ENCODE assay signal across 24 mouse cellular contexts in the genomic region with DNA sequence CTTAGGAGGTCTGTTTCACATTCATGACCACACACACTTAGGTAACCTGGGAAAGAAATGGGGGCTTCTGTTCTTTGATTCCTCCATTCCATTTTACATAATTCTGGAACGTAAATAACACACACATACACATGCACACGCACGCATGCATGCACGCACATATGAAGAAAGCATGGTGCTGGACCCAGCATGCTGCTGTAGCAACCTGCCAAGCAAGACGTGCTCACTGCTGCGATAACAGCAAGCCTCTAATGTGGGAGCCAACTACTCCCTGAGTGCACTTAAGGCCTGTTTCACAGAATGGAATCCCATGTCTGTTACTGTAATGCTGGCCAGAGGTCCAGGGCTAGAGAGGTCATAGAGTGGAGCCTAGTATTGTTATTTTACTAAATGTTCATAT. TPM values are rescaled to one million over a fixed set of nuclear protein-coding genes. Genes with fewer than 3 reads are reported as not detected.
DNase-seq lines count a peak whose midpoint lies in the region; ATAC-seq and TF ChIP-seq lines count a peak whose summit lies in the region.
"Had no signal": no experiment of that assay in that cellular context is flagged by ENCODE, and none has a peak within 500 bp of the region (broad histone marks: within the 10 kb centered on the region; RNA-seq: fewer than 3 reads in every experiment).

No protein-coding gene starts in this region.

- no peaks in the 10 kb centered on the region for H3K9me3 ChIP-seq in intestine, embryonic 15.5 days
- no peaks in the 10 kb centered on the region for H3K9me3 ChIP-seq in intestine, postnatal 0 days (ENCODE audit: control insufficient read depth)
- H3K9me3 ChIP-seq in liver, embryonic 13.5 days (replicated peaks) = no peaks in the 10 kb centered on the region
- H3K9me3 ChIP-seq: embryonic facial prominence, embryonic 15.5 days; hindbrain, embryonic 12.5 days; megakaryocyte, embryonic 14.5 days; neural tube, embryonic 12.5 days had no signal

- no peak for TF ChIP-seq CTCF in intestine, postnatal 0 days (IDR thresholded peaks at IDR 0.05; ENCODE audit: low read depth)

- no peaks in the 10 kb centered on the region for H3K4me1 ChIP-seq in intestine, embryonic 15.5 days (replicated peaks)
- no peaks in the 10 kb centered on the region for H3K4me1 ChIP-seq in intestine, postnatal 0 days (replicated peaks; ENCODE audit: control insufficient read depth, insufficient read depth, low read length)
- H3K4me1 ChIP-seq in liver, embryonic 13.5 days (replicated peaks) = peaks cover 55% of the 10 kb centered on the region
- H3K4me1 ChIP-seq: neural tube, embryonic 12.5 days had no signal

- ATAC-seq in intestine, embryonic 15.5 days = 0 out of 2 replicates have a peak, but pooled peaks have one; percentile 59
- no peak for ATAC-seq in intestine, postnatal 0 days
- peak; percentile 72 for ATAC-seq in liver, embryonic 13.5 days (ENCODE audit: low read depth)
- ATAC-seq: forebrain, postnatal 0 days had no signal

- H3K4me2 ChIP-seq in intestine, embryonic 15.5 days (replicated peaks) = no peak overlapping the region
- no peak overlapping the region for H3K4me2 ChIP-seq in intestine, postnatal 0 days (replicated peaks; ENCODE audit: low read depth)
- peak overlapping the region; percentile 71 for H3K4me2 ChIP-seq in liver, embryonic 13.5 days
- H3K4me2 ChIP-seq: embryonic facial prominence, embryonic 15.5 days; hindbrain, embryonic 12.5 days; neural tube, embryonic 12.5 days had no signal

- H3K27me3 ChIP-seq in intestine, embryonic 15.5 days (replicated peaks) = peaks cover 9% of the 10 kb centered on the region; the same call in 1 of the 2 replicates
- H3K27me3 ChIP-seq in intestine, postnatal 0 days (replicated peaks; ENCODE audit: control insufficient read depth, insufficient read depth, low read length) = peaks cover 9% of the 10 kb centered on the region
- no peaks in the 10 kb centered on the region for H3K27me3 ChIP-seq in liver, embryonic 13.5 days

- 80% methylated on average over 6 of the region's 6 CpGs for WGBS in intestine, embryonic 15.5 days
- WGBS in intestine, postnatal 0 days = 81% methylated on average over 6 of the region's 6 CpGs
- WGBS in liver, embryonic 13.5 days (ENCODE audit: insufficient replicate concordance) = 54% methylated on average over 6 of the region's 6 CpGs

- DNase-seq in c-Kit-negative CD71-positive TER-119-positive erythroid progenitor cells, embryonic 14.5 days (ENCODE audit: low read depth, low spot score) = peak; percentile 60
- DNase-seq in liver, embryonic 13.5 days = peak; percentile 50
- peak; percentile 38 to 69 for DNase-seq in spleen, postnatal 4 days (ENCODE audit: low spot score in 2 of 2)
- DNase-seq in left cerebral cortex, adult 18-20 months (ENCODE audit: low spot score in 2 of 2) = no peak
- no peak for DNase-seq in frontal cortex, postnatal 25 days (ENCODE audit: low spot score in 2 of 2)
- no peak for DNase-seq in cerebellum, postnatal 25 days
- DNase-seq: B cell, adult 2 months; cerebellum, adult 2 months; forebrain, postnatal 0 days; gastrocnemius, postnatal 25 days; kidney, postnatal 36 days; left cerebral cortex, postnatal 4 days; lung, adult 2 months; right cerebral cortex, postnatal 4 days had no signal

- H3K36me3 ChIP-seq in intestine, embryonic 15.5 days = no peaks in the 10 kb centered on the region
- no peaks in the 10 kb centered on the region for H3K36me3 ChIP-seq in intestine, postnatal 0 days (ENCODE audit: control insufficient read depth, insufficient read depth)
- H3K36me3 ChIP-seq in liver, embryonic 13.5 days = no peaks in the 10 kb centered on the region
- H3K36me3 ChIP-seq: embryonic facial prominence, embryonic 15.5 days; hindbrain, embryonic 12.5 days; neural tube, embryonic 12.5 days had no signal

- H3K4me3 ChIP-seq in intestine, embryonic 15.5 days (replicated peaks) = no peak overlapping the region
- H3K4me3 ChIP-seq in intestine, postnatal 0 days (ENCODE audit: low read depth, low read length) = no peak overlapping the region
- peak overlapping the region; percentile 35 for H3K4me3 ChIP-seq in liver, embryonic 13.5 days (replicated peaks)
- H3K4me3 ChIP-seq: embryonic facial prominence, embryonic 15.5 days; hindbrain, embryonic 12.5 days; megakaryocyte, embryonic 14.5 days; neural tube, embryonic 12.5 days had no signal

- H3K9ac ChIP-seq in intestine, embryonic 15.5 days = no peak overlapping the region
- no peak overlapping the region for H3K9ac ChIP-seq in intestine, postnatal 0 days (ENCODE audit: low read depth, low read length)
- H3K9ac ChIP-seq in liver, embryonic 13.5 days = peak overlapping the region; percentile 71
- H3K9ac ChIP-seq: embryonic facial prominence, embryonic 15.5 days; forebrain, postnatal 0 days; hindbrain, embryonic 12.5 days; neural tube, embryonic 12.5 days had no signal

- no peak overlapping the region for H3K27ac ChIP-seq in intestine, embryonic 15.5 days
- no peak overlapping the region for H3K27ac ChIP-seq in intestine, postnatal 0 days (ENCODE audit: low read depth, low read length)
- H3K27ac ChIP-seq in liver, embryonic 13.5 days = peak overlapping the region; percentile 98
- H3K27ac ChIP-seq: embryonic facial prominence, embryonic 15.5 days; hindbrain, embryonic 12.5 days; neural tube, embryonic 12.5 days had no signal

RNA-seq across cellular contexts. Expression of a gene that starts 19.4 kb away (rescaled TPM):
- 43.9 and 44.5 TPM in 2 replicates for polyA plus RNA-seq in intestine, embryonic 15.5 days (2015; fragmentation: Nextera tagmentation; extraction: Ambion mirVana)
- 68.4 and 75.5 TPM in 2 replicates for polyA plus RNA-seq in intestine, postnatal 0 days (2015; fragmentation: Nextera tagmentation; extraction: Ambion mirVana)
- polyA plus RNA-seq in liver, embryonic 13.5 days (2015; fragmentation: Nextera tagmentation; extraction: Ambion mirVana) = 67.4 and 74.0 TPM in 2 replicates
- total RNA-seq in left cerebral cortex, adult 18-20 months (2021) = 10 to 100 TPM; 21.0 to 23.7 TPM

RNA-seq across cellular contexts. Expression of a gene that starts 38.3 kb away (rescaled TPM):
- polyA plus RNA-seq in intestine, embryonic 15.5 days (2015; fragmentation: Nextera tagmentation; extraction: Ambion mirVana) = not detected in 2 replicates
- not detected in 2 replicates for polyA plus RNA-seq in intestine, postnatal 0 days (2015; fragmentation: Nextera tagmentation; extraction: Ambion mirVana)
- polyA plus RNA-seq in liver, embryonic 13.5 days (2015; fragmentation: Nextera tagmentation; extraction: Ambion mirVana) = not detected in 2 replicates
- not detected for total RNA-seq in left cerebral cortex, adult 18-20 months (2021)
- total RNA-seq: forebrain, postnatal 0 days; gastrocnemius, postnatal 25 days; left cerebral cortex, postnatal 4 days; midbrain, postnatal 0 days had no signal
- polyA plus RNA-seq: cerebellum, adult 2 months; cortical plate, adult 2 months; embryonic facial prominence, embryonic 15.5 days; forebrain, postnatal 0 days; heart, embryonic 16.5 days; hindbrain, embryonic 12.5 days; lung, adult 2 months; midbrain, postnatal 0 days; neural tube, embryonic 12.5 days; testis, adult 2 months had no signal

RNA-seq across cellular contexts. Expression of a gene that starts 52.8 kb away (rescaled TPM):
- 64.8 and 74.4 TPM in 2 replicates for polyA plus RNA-seq in intestine, embryonic 15.5 days (2015; fragmentation: Nextera tagmentation; extraction: Ambion mirVana)
- 123 and 124 TPM in 2 replicates for polyA plus RNA-seq in intestine, postnatal 0 days (2015; fragmentation: Nextera tagmentation; extraction: Ambion mirVana)
- 25.0 and 28.1 TPM in 2 replicates for polyA plus RNA-seq in liver, embryonic 13.5 days (2015; fragmentation: Nextera tagmentation; extraction: Ambion mirVana)
- total RNA-seq in left cerebral cortex, adult 18-20 months (2021) = 1 to 10 TPM; 9.8 to 9.9 TPM

Comparison
In these comparisons a context has a peak if more than half of its experiments do, and no peak if none do; other contexts are left out.
1. DNase-seq: peak in c-Kit-negative CD71-positive TER-119-positive erythroid progenitor cells, embryonic 14.5 days (single experiment), liver, embryonic 13.5 days (single experiment) and spleen, postnatal 4 days (2 of 2); none in left cerebral cortex, adult 18-20 months (0 of 2), frontal cortex, postnatal 25 days (0 of 2) and cerebellum, postnatal 25 days (0 of 2).